In the genomic region with DNA sequence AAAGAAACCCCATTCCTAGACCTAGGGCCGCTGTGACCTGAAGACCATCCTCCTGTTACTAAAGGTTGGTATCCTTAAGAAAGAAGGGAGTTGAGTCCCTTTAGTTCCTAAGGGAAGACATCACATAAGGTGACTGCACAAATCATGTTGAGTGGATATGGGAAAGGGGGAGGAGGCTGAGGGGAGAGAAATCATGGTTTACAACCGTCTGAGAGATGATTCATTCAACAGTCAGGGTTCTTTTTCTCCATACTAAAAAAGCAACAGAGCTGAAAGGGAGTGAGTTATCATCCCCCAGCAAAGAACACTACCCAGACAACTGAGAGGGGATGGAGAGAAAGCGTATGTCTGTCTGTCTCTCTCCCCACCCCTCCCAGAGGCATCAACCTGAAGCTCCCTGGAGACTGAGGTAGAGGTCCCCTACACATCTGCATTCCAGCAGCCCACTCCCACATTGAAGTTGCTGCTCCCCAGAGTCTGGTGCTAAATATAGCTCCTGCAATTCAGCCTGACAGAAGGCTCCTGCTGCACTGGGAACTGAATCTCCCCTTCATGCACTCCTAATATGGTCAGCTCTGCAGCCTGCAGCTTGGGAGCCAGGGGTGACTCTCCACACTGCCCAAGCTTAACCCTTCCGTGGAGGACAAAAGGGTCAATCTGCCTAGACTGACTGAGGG, we compare ENCODE assay signal across 10 mouse cellular contexts.
DNase-seq lines count a peak whose midpoint lies in the region; ATAC-seq lines count a peak whose summit lies in the region.
"Had no signal": no experiment of that assay in that cellular context is flagged by ENCODE, and none has a peak within 500 bp of the region (broad histone marks: within the 10 kb centered on the region; RNA-seq: fewer than 3 reads in every experiment).

No protein-coding gene starts in this region.

- no peak overlapping the region for H3K4me3 ChIP-seq in forebrain, embryonic 15.5 days
- H3K4me3 ChIP-seq in forebrain, embryonic 10.5 days: no peak overlapping the region
- H3K4me3 ChIP-seq in stomach, embryonic 14.5 days (ENCODE audit: low read depth, low read length): no peak overlapping the region
- no peak overlapping the region for H3K4me3 ChIP-seq in hindbrain, embryonic 11.5 days (ENCODE audit: low read depth, low read length)
- H3K4me3 ChIP-seq: hindbrain, embryonic 15.5 days had no signal

- H3K9me3 ChIP-seq in forebrain, embryonic 15.5 days: no peaks in the 10 kb centered on the region
- no peaks in the 10 kb centered on the region for H3K9me3 ChIP-seq in forebrain, embryonic 10.5 days
- no peaks in the 10 kb centered on the region for H3K9me3 ChIP-seq in stomach, embryonic 14.5 days (ENCODE audit: control insufficient read depth, low read depth, low read length)
- H3K9me3 ChIP-seq in hindbrain, embryonic 11.5 days (ENCODE audit: control insufficient read depth, low read length): no peaks in the 10 kb centered on the region
- H3K9me3 ChIP-seq: hindbrain, embryonic 15.5 days had no signal

- H3K9ac ChIP-seq in forebrain, embryonic 15.5 days (replicated peaks): no peak overlapping the region
- no peak overlapping the region for H3K9ac ChIP-seq in stomach, embryonic 14.5 days (replicated peaks; ENCODE audit: low read depth, low read length)
- H3K9ac ChIP-seq in hindbrain, embryonic 11.5 days (ENCODE audit: low read depth, low read length): no peak overlapping the region
- H3K9ac ChIP-seq: hindbrain, embryonic 15.5 days had no signal

- ATAC-seq in forebrain, embryonic 15.5 days (replicated peaks): no peak; the same call in 1 of the 2 replicates
- ATAC-seq in stomach, embryonic 14.5 days (ENCODE audit: insufficient number of reproducible peaks, insufficient read depth, low FRiP score, low read depth): peak; percentile 89
- ATAC-seq in hindbrain, embryonic 11.5 days (ENCODE audit: low FRiP score): no peak

- 60% methylated on average over 4 of the region's 4 CpGs for WGBS in forebrain, embryonic 15.5 days
- WGBS in forebrain, embryonic 10.5 days: 65% methylated on average over 4 of the region's 4 CpGs
- 40% methylated on average over 4 of the region's 4 CpGs for WGBS in stomach, embryonic 14.5 days
- 57% methylated on average over 4 of the region's 4 CpGs for WGBS in hindbrain, embryonic 11.5 days

- no peaks in the 10 kb centered on the region for H3K27me3 ChIP-seq in forebrain, embryonic 15.5 days
- H3K27me3 ChIP-seq in forebrain, embryonic 10.5 days (ENCODE audit: poor library complexity, severe bottlenecking): no peaks in the 10 kb centered on the region
- H3K27me3 ChIP-seq in stomach, embryonic 14.5 days (ENCODE audit: control insufficient read depth, insufficient read depth, low read length): no peaks in the 10 kb centered on the region
- no peaks in the 10 kb centered on the region for H3K27me3 ChIP-seq in hindbrain, embryonic 11.5 days (ENCODE audit: control insufficient read depth, insufficient read depth, low read length)
- H3K27me3 ChIP-seq: hindbrain, embryonic 15.5 days had no signal

- H3K27ac ChIP-seq in forebrain, embryonic 15.5 days (replicated peaks): peak overlapping the region; percentile 19; the same call in 1 of the 2 replicates
- H3K27ac ChIP-seq in forebrain, embryonic 10.5 days: no peak overlapping the region
- peak overlapping the region; percentile 87 for H3K27ac ChIP-seq in stomach, embryonic 14.5 days (ENCODE audit: low read length)
- H3K27ac ChIP-seq in hindbrain, embryonic 11.5 days (ENCODE audit: low read depth, low read length): no peak overlapping the region
- H3K27ac ChIP-seq: hindbrain, embryonic 15.5 days had no signal

- H3K4me1 ChIP-seq in forebrain, embryonic 15.5 days: 0 out of 2 replicates have a peak, but pooled peaks cover 8% of the 10 kb centered on the region
- H3K4me1 ChIP-seq in forebrain, embryonic 10.5 days: peaks cover 15% of the 10 kb centered on the region
- H3K4me1 ChIP-seq in stomach, embryonic 14.5 days (ENCODE audit: control insufficient read depth, insufficient read depth, low read length): peaks cover 15% of the 10 kb centered on the region
- H3K4me1 ChIP-seq in hindbrain, embryonic 11.5 days (replicated peaks; ENCODE audit: control insufficient read depth, insufficient read depth, low read length): 0 out of 2 replicates have a peak, but pooled peaks cover 2% of the 10 kb centered on the region

- no peak for DNase-seq in forebrain, embryonic 10.5 days (ENCODE audit: extremely low spot score, low spot score)
- DNase-seq in lung, postnatal 10 days: peak; percentile 18
- DNase-seq in lung, postnatal 36 days: no peak
- peak; percentile 63 for DNase-seq in heart, postnatal 4 days
- DNase-seq in thymus, postnatal 4 days: no peak
- no peak for DNase-seq in hindbrain, embryonic 11.5 days (ENCODE audit: low spot score)
- DNase-seq: adrenal gland, postnatal 10 days had no signal

- H3K36me3 ChIP-seq in forebrain, embryonic 15.5 days: no peaks in the 10 kb centered on the region
- H3K36me3 ChIP-seq in forebrain, embryonic 10.5 days (replicated peaks): no peaks in the 10 kb centered on the region
- H3K36me3 ChIP-seq in stomach, embryonic 14.5 days (ENCODE audit: control insufficient read depth, insufficient read depth, low read length): no peaks in the 10 kb centered on the region
- no peaks in the 10 kb centered on the region for H3K36me3 ChIP-seq in hindbrain, embryonic 11.5 days (ENCODE audit: control insufficient read depth, insufficient read depth, low read length)
- H3K36me3 ChIP-seq: hindbrain, embryonic 15.5 days had no signal

- no peak overlapping the region for H3K4me2 ChIP-seq in forebrain, embryonic 15.5 days (replicated peaks)
- no peak overlapping the region for H3K4me2 ChIP-seq in stomach, embryonic 14.5 days (replicated peaks; ENCODE audit: low read depth, low read length)
- no peak overlapping the region for H3K4me2 ChIP-seq in hindbrain, embryonic 11.5 days (replicated peaks; ENCODE audit: low read depth, low read length)
- H3K4me2 ChIP-seq: hindbrain, embryonic 15.5 days had no signal

Comparison
In these comparisons a context has a peak if more than half of its experiments do, and no peak if none do; other contexts are left out.
1. H3K27ac ChIP-seq: peak in forebrain, embryonic 15.5 days (single experiment) and stomach, embryonic 14.5 days (single experiment); none in forebrain, embryonic 10.5 days (single experiment) and hindbrain, embryonic 11.5 days (single experiment).
2. DNase-seq: peak in lung, postnatal 10 days (single experiment) and heart, postnatal 4 days (single experiment); none in forebrain, embryonic 10.5 days (single experiment), lung, postnatal 36 days (single experiment), thymus, postnatal 4 days (single experiment) and hindbrain, embryonic 11.5 days (single experiment).